Mouse (Mus musculus) urinary bladder, postnatal 0 days (tissue): Measurements from ENCODE around the gene Rsph14. TPM values are rescaled to one million over a fixed set of nuclear protein-coding genes. Genes with fewer than 3 reads are reported as not detected.

Experiments
- polyA plus RNA-seq: library from polyadenylated mRNA; unstranded; fragments of >200 nt; fragmentation: Nextera tagmentation; extraction: Ambion mirVana; gene quantifications from 2 replicates; pipeline ENCODE4 v1.2.1, GENCODE M21; 2015

The Rsph14 gene
- not detected in 2 replicates for polyA plus RNA-seq

GRCm38 (mm10) chr10:75032395-75032794 is at the start of gene Rsph14:
TSS of gene Rsph14 (minus strand) at chr10:75032586.

GRCm38 (mm10) chr10:75060217-75060842 is 27.9 kb upstream of the Rsph14 start, which contains the start of gene Bcr:
TSS of gene Bcr (plus strand) at chr10:75060592.

GRCm38 (mm10) chr10:75036883-75037379 is 4.5 kb upstream of the Rsph14 start, which contains the start of gene Rab36:
TSS of gene Rab36 (plus strand) at chr10:75037058.

GRCm38 (mm10) chr10:74966850-74967451 is 65.4 kb downstream of the Rsph14 start, which contains the start of gene Gnaz:
TSS of gene Gnaz (plus strand) at chr10:74967177.

Other genes with a start within 250 kb of the Rsph14 start
- 25.6 and 29.7 TPM in 2 replicates for gene Gnaz, start 65.4 kb downstream of the Rsph14 start, polyA plus RNA-seq
- 2.4 and 2.5 TPM in 2 replicates for gene Rab36, start 4.5 kb upstream of the Rsph14 start, polyA plus RNA-seq
- gene Bcr, start 28.0 kb upstream of the Rsph14 start, polyA plus RNA-seq: 5.1 and 6.2 TPM in 2 replicates
- gene Specc1l, start 179.5 kb upstream of the Rsph14 start, polyA plus RNA-seq: 16.5 and 20.0 TPM in 2 replicates